Mouse (Mus musculus) gastrocnemius, adult 8-10 months (tissue): Measurements from ENCODE around the gene Ubap1l. TPM values are rescaled to one million over a fixed set of nuclear protein-coding genes. Genes with fewer than 3 reads are reported as not detected.

Source experiments
- DNase-seq, 2 experiments: peaks; one replicate each; pipeline ENCODE4 v3.0.0; 2022; ENCODE audit warnings: low spot score in 2 of 2
- total RNA-seq, 4 experiments: library from RNA; stranded (reverse); gene quantifications; 2 replicates each; pipeline ENCODE4 v1.2.4; 2022

Gene Ubap1l
- total RNA-seq, 4 experiments from 2014 or later = 0.31 to 0.52 (median 0.46) TPM; not detected in 1

DNA sequence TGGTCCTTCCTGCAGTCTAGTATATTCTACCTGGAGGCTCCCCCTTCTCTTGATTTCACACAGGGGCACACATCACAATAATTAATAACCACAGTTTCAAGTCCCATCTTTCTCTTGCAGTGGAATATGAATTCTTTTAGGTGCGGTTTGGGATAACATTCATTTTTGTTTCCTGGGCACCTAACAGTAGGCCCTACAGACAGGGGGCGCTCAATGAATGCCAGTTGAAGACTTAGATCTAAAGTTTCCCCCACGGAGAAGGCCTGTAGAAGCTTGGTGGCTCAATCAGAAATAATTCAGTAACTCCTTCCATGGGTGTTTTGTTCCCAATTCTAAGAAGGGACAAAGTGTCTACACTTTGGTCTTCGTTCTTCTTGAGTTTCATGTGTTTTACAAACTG, 11.6 kb downstream of the Ubap1l start:
- DNase-seq = no peak

DNA sequence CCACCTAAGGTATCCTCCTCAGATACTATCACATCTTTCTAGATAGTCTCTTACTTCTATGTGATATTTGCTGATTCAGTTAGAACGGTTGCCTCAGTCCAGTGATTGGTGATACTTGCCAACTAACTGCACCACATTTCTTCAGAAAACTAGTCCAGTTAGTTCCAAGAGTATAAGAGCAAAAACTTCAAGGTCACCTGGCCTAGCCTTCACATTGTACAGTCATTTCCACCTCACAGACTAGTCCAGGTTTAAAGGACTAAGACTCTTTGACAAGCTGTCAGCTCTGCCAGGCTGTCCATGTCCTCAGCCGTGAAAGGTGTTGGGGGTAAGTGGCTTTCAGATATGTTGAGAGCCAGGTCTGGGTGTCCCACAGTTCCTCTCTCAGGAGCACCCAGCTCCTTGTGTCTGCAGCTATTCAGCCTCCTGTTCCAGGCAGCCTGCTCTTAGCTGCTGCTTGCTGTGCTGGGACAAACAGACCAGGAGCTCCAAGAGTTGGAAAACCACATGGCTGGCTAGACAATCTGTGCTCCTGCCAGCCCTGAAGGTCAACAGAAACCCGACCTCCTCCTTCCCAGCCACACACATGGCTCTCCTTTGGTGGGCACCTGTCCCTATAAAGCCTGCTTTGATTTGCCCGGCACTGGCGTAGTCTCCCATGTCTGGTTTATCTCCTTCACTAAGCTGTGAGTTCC, 13.8 kb downstream of the Ubap1l start:
- peak; percentile 57 to 80 for DNase-seq

DNA sequence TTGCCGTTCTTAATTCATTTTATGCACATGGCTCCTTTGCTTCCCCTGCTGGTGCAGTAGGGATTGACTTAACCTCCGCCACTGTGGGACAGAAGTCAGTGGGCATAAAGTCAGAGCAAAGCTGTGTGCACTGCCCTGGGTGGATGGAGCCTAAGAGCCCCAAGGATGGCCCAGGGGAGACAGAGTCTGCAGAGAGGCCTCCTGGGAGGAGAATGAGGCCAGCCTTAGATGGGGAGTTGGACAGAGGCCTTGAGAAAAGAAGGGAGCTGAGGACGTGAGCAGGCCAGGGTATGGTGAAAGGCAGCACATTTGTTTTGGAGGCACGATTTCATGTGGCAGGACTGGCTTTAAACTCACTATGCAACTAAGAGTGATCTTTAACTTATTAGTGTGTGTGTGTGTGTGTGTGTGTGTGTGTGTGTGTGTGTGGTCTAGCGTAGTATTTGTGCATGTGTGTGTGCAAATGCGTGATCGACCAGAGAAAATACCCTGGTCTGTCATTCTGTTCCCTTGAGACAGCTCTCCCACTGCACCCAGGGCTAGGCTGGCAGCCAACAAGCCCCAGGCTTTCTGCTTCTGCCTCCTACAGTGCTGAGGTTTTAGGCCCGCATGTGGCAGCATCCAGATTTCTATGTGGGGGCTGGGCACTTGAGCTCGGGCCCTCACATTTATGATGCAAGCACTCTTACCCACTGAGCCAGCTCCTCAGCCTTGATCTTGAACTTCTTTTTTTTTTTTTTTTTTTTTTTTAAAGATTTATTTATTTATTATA, 14.5 kb downstream of the Ubap1l start:
- no peak for DNase-seq

DNA sequence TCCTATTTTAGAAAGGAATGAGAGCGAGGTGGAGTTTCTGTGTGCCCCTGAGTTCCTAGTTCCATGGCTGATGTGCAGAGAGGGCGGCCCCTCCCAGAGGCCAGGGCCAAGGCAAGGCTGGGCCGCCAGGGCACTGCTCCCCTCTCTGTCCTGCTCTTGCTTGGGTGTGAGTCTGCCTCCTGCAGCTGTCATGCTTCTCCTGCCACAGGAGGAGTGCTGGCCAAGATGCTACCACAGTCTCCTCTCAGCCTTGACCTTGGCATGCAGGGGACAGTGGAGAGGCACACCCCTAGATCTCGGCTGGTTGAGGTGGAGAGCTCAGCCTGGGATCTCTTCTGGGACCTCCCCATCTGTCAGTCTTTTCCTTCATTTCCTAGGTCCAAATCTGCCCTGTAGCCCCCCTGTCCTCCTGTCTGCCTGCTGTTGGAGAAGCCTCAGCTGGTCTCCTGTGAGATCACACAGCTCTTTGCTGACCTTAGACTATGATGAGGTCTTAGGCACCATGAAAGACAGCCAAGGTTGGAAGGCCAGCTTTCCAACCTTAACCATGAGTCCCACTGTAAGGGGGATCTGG, 20.3 kb downstream of the Ubap1l start:
- DNase-seq = no peak

DNA sequence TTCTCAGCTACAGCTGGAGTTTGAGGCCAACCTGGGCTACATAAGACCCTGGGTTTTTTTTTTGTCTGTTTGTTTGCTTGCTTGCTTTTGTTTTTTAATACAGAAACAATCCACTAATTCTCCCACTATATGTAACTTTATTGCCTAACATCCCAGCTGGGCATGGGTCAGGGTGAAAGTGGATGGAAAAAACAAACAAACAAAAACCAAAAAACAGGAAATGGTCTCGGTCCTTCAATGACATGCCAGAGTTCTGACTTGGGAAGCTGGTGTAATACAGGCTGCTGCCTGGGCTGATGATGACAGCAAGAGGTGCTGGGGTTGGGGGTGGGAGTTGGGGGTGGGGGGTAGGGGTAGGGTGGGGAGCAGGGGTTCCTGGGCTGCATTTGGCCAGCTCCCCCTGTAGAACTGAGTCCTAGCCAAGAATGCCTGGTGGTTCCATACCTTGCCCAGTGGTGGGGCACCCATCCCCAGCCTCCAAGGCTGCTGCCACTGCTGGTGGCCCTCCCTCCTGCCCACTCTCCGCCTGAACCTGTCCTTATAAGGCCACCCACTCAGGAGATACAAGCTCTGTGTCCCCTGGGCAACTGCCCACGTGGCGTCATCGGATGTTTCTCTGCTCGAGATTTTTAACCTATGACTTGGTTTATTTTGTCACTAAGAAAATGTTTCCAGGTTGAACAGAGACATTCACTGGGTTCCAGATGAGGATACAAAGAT, 21.4 kb downstream of the Ubap1l start:
- DNase-seq = no peak

DNA sequence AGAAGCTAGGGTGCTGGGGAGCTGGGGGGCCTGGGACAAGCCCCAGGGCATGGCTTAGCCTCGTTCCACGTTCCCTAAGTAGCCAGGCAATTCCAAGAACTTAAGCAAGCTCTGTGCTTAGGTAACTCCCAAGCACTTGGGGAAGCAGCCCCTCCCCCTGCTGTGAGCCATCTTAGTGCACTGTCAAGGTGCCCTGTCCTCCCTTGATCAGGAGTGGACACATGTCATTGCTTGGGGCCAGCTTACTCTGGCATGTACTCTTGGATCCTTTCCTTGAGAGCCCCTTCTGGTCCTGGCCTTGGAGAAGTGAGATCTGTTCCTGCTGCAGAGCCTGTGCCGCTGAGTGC, 21.9 kb downstream of the Ubap1l start:
- DNase-seq = peak in 1 of 2 experiments; percentile 36

DNA sequence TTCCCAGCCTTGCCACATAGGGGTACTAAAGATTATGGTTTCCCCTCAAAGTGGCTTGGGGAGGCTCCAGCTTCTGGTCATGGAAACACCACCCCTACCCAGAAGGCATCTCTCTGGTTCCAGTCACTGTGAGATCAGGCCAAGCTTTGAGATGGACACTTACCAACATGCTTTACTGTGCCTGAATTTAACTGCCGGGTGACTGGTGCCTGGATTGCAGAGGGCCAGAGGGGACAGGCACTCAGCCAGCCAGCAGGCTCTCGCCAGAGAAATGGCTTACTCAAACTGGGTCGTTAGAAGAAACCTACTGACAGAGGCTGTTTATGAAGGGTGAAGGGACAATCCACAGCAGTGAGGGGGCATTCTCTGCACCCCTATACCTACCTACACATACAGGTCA, 23.4 kb downstream of the Ubap1l start:
- peak in 1 of 2 experiments; percentile 71 for DNase-seq

DNA sequence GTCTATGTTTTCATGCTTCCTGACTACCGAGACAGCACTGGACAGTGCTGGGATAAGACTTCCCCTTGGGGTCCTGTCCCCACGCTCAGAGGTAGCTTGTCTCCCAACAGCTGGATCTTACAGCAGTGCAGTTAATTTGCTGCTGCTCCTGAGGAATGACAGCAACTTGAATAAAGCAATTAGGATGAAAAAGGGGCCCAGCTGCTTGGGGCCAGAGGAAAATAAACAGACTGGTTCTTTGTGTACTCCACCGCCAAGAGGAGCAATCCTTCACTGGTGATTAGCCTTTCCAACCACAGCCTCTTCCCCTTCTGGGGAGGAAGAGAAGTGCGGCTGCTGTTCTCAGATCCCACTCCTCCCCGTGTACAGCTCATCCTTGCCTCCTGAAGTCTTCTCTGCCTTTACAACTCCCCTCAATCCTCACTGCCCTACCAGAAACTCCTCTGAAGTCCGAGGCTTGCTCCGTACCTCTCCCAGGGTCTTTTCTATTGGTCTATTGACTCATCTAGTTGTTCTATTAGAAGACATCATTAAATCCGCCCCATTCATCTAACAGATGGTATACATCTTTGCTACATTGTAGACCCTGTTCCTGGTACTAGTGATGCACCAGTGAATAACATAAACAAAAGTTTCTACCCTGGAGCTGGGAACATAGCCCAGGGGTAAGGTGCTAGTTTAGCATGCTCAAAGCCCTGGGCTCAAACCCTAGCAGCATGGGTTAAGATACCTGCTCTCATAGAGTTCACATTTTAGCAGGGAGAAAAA, 25.7 kb downstream of the Ubap1l start:
- no peak for DNase-seq

DNA sequence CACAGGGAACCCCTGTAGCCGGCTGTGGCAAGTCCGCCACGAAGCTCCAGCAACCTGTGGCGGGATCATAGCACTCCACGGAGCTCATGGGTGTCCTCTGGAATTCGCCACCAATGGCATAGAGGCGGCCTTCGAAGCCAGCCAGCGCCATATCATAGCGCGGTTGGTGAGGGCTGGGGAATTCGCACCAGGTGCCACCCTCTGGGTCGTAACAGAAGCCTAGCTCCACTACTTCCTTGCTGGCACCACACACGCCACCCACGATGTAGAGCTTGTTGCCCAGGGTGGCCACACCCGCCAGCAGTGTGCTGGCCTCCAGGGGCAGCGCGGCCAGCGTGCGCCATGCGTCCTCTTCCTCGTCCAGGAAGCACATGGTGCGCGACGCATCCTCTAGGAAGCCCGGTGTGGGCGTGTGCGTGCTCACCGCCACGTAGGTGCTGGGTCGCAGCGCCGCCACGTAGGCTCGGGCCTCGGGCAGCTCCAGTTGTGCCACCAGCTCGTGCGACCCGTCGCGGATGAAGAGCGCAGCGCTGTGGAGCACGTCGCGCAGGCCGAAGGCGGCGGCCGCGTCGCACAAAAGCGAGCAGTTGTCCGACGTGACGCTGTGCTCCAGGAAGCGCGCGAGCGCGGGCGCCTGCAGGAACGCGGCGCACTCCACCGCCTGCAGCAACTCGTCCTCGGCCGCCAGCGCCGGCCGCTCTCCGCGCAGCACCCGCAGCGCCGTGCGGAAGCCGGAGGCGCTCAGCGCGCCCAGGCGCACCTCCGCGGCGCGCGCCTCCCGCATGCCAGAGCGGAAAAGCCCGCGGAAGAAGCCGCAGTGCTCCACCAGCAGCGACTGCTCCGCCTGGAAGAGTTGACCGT, 30.1 kb downstream of the Ubap1l start:
- no peak for DNase-seq

DNA sequence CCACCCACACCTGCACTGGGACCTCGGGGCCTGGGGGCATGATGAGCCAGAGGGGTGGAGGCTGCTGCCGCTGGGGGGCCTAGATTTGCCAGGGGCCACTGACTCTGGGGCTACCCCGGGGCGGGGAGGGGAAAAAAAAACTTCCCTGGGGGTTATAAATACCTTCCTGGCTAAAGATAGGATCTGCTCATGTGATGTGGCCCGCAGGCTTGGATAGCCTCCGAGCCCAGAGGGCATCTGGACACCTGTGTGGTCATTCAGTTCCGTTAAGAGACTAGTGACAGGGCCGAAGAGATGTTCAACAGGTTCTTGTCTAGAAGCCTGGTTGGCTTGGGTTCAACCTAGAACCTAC, 30.7 kb downstream of the Ubap1l start, which contains the start of gene Kbtbd13:
TSS of gene Kbtbd13 (minus strand) at position 40 of the 352 bp plus-strand sequence.
- peak; percentile 56 to 80 for DNase-seq

DNA sequence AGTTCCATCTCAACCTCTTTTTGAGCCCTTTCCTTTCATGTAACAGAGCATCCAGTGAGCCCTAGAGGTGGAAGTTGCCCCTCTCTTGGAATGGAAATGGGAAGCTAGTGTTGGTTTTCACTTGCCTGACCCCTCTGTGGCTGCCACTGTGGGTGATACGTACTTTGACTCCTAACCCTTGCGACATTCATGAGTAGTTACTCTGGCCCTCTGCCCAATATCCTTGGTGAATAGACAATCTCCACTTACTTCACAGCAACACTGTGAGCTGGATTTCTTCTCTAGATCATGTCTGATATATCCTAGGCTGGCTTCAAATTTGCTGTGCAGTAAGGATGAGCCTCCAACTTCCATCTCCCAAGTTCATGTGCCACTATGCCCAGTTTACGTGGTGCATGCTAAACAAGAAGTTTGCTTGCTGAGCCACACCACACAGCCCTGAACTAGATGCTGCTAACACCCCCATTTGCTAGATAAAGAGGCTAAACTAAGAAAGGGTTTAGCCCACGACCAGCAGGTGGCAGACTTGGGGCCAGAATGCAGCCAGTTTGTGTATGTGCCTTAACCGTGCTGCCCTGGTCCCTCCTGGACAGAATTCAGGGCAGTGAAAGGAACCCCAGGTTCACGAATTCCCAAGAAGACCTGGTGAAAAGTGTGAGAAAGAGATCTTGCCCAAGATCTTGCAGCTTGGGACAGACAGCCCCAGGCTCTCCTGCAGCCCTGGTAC, 32.0 kb downstream of the Ubap1l start:
- peak; percentile 50 to 61 for DNase-seq

DNA sequence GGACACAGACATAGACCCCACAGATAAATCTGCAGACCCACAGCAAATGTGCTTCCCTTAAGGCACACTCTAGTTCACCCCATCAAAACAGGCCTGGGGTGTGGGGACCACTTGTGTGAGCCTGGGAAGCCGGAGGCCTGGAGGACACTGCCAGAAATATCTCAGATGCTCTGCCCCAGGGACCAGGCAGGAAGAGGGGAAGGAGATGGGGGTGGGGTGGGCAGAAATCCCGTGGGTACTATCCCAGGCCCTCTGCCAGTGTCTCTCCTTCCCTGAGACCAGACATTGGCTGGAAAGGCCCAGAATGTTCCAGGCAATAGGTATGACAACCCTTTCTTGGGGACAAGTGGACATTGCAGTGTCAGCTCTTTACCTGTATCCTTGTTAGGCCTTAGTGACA, 32.8 kb downstream of the Ubap1l start:
- DNase-seq = no peak

DNA sequence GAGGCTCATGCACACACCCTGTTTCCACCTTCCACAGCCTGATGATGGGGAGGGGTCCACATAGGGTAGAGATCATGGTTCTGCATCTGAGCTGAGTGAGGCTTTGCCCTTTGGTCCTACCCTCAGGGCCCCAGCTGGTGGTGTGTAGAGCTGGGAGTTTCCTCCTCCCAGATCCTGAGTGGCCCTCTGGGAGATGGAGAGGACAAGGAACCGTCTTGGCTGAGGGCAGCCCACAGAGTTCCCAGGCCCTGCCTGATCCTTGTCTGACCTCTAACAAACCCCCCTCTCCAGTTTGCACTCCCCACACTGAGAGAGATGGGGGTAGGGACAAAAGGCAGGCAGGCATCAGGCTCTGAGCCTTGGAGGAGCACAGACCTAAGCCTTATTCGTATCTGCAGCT, 33.5 kb downstream of the Ubap1l start:
- DNase-seq = no peak

DNA sequence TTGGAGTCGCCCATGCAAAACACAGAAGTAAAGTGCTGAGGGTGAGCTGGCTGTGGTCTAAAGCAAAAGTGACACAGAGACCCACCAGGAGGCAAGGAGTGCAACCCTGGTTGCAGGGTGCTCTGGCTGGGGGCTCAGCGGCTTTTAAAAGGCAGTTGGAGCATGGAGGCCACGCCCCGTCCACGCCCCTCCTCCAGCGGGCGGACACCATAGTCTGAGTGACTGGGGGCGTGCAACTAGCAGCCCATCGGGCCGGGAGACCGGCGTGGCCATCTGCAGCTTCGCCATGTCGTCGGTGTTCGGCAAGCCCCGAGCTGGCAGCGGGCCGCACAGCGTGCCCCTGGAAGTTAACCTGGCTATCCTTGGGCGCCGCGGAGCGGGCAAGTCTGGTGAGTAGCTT, 37.4 kb downstream of the Ubap1l start, which contains the start of gene Rasl12:
TSS of gene Rasl12 (plus strand) at position 228 of the 400 bp plus-strand sequence.
- peak; percentile 50 to 69 for DNase-seq

DNA sequence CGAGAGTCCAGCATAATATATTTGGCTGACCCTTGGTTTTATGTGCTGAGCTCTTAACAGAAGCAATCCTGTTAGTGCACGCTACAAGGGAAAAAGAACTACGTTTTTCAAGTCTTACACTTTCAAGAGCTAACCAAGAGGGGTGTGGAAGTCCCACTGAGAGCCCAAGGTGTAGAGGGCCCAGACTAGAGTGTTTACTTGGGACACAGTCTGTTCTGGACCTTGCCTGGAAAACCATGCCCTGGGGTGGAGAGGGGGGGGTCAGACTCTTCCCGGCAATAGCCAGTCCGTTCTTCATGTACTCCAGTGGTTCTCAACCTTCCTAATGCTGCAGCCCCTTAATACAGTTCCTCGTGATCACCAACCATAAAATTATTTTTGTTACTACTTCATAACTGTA, 39.1 kb downstream of the Ubap1l start:
- DNase-seq = no peak

DNA sequence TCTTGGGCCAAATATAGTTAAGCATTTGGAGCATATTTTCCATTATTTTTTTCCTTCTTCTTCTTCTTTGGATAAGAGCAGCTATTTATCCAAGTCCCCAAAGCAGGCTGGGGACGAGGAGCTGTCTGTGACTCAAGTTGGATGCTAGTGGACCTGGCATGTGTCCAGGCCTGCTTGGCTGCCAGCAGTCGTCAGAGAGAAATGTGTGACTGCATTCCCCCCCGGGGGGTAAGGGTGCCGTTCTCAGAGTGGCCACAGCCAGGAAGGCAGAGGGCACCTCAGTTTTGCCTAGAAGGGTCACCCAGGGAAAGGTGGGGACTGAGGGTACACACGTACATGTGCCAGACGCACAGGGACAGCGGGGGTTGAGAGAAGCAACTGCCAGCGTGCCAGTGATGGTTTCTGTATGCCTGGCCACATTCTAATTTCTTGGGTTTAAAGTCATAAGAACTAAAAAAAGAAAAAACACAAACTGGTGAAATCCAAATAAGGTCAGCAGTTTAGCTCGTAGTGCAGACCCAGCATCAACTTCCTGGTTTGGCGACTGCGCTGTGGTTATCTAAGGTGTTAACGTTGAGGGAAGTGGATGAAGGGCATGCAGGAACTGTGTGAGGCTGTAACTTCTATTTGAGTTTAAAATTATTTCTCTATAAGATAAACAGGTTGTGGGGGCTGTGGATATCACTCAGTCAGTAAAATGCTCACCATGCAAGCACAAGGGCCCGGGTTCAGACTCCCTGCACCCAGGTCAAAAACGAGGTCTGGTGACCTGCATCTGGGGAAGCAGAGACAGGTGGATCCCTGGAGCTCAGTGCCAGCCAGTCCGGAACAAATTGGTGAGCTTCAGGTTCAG, 43.7 kb downstream of the Ubap1l start:
- peak; percentile 77 to 82 for DNase-seq

DNA sequence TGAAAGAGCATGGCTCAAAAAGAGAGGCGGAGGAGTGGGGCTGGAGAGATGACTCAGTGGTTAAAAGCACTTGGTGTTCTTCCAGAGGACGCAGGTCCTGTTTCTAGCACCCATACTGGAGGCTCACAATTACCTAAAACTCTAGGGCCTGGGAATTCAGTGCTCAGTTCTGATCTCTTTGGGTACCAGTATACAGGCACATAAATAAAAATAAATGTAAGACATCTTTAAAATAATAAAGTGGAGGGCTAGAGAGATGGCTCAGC, 44.3 kb downstream of the Ubap1l start:
- peak in 1 of 2 experiments; percentile 37 for DNase-seq

DNA sequence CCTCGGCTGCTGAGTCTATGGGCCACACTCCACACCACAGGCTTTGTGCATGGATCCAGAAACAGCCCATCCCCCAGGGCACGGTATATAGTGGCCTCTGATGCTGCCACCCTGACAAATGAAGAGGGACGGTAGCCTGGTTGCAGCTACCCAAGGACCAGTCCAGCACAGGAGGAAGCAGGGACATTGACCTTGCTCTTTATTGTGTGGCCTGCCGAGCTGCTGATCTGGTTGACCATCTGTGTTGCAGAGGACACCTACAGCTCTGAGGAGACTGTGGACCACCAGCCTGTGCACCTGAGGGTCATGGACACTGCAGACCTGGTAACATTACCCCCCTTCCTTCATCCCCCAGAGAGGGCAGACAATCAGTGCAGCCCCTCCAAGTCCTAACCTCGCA, 46.5 kb downstream of the Ubap1l start:
- no peak for DNase-seq

DNA sequence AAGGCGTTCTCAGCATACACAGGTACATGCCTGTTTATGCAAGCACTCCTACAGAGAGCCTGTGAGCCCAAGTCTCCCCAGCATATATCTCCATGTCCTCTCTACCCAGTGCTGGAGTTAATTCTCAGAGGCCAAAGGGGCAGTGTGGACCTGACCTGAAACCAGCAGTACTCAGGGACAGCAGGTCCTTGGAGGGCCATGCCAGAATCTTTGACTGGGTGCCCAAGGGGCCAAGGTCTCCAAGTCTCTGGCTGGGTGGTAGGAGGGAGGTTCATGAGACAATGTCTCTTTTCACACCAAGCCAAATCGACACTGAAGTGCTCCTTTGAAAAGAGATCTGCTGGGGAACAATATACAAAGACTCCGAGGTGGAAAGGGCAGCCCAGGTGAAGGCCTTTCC, 47.0 kb downstream of the Ubap1l start:
- no peak for DNase-seq
